Mouse (Mus musculus) stomach, postnatal 0 days (tissue): ENCODE measurements at regions not wholly inside any gene's neighbourhood (a gene's known extent, or its start where the extent isn't known, plus 50 kb on each side); places are given as distances from the start of the nearest gene placed in this dataset.

Experiments used
- CTCF ChIP-seq: IDR thresholded peaks from 2 replicates; pipeline ENCODE4 v1.5.1; 2016; ENCODE audit warnings: antibody characterized with exemption, low read depth, mild to moderate bottlenecking, moderate library complexity
- EP300 ChIP-seq: optimal IDR thresholded peaks from 2 replicates; pipeline ENCODE3; 2016; ENCODE audit warnings: antibody characterized with exemption

GRCm38 (mm10) chr7:51216233-51216605 is 294.6 kb upstream of the Ano5 start:
- TF ChIP-seq CTCF (no peak), EP300 (no peak)
